Mouse (Mus musculus) urinary bladder, postnatal 4 days (tissue): ENCODE measurements around the gene Amacr.
"Not testable (repeated sequence)": the region's sequence is repeated elsewhere in the genome, so short reads cannot be mapped to it uniquely, and the experiment has no call there.

ENCODE experiments used
- DNase-seq, 2 experiments: peaks; one replicate each; pipeline ENCODE4 v3.0.0; 2021 to 2022; ENCODE audit warnings: low spot score in 2 of 2

Gene Amacr

GRCm38 (mm10) chr15:10986477-10986876 is 4.9 kb downstream of the Amacr start:
- DNase-seq = not testable (repeated sequence)

- DNase-seq = no peak
These were observed 8.9 kb downstream of the Amacr start for GRCm38 (mm10) chr15:10990411-10990810.

- no peak for DNase-seq
These were observed 10.0 kb downstream of the Amacr start for GRCm38 (mm10) chr15:10991566-10991965.

- DNase-seq = no peak
These were observed 18.3 kb downstream of the Amacr start for GRCm38 (mm10) chr15:10999832-11000231.

GRCm38 (mm10) chr15:11000421-11000820 is 18.9 kb downstream of the Amacr start, which contains the start of gene Slc45a2:
TSS of gene Slc45a2 (plus strand) at chr15:11000721.
- DNase-seq = no peak

- no peak for DNase-seq
These were observed 22.2 kb downstream of the Amacr start for GRCm38 (mm10) chr15:11003791-11004190.

GRCm38 (mm10) chr15:11004646-11005045 is 23.1 kb downstream of the Amacr start:
- DNase-seq = no peak

- DNase-seq = no peak
These were observed 27.2 kb downstream of the Amacr start for GRCm38 (mm10) chr15:11008756-11009155.

- no peak for DNase-seq
These were observed 29.5 kb downstream of the Amacr start for GRCm38 (mm10) chr15:11010976-11011548.

- DNase-seq = no peak
These were observed 33.4 kb downstream of the Amacr start for GRCm38 (mm10) chr15:11014931-11015330.

- DNase-seq = no peak
These were observed 45.4 kb downstream of the Amacr start for GRCm38 (mm10) chr15:11026801-11027561.

GRCm38 (mm10) chr15:11030188-11030587 is 48.6 kb downstream of the Amacr start:
- no peak for DNase-seq

GRCm38 (mm10) chr15:11035947-11036474 is 54.5 kb downstream of the Amacr start:
- no peak for DNase-seq

GRCm38 (mm10) chr15:11036535-11037375 is 55.2 kb downstream of the Amacr start:
- DNase-seq = no peak

GRCm38 (mm10) chr15:11037376-11037695 is 55.8 kb downstream of the Amacr start:
- no peak for DNase-seq

GRCm38 (mm10) chr15:11037711-11038110 is 56.2 kb downstream of the Amacr start, which contains the start of gene Rxfp3:
TSS of gene Rxfp3 (minus strand) at chr15:11037991.
- no peak for DNase-seq

GRCm38 (mm10) chr15:11038476-11038875 is 56.9 kb downstream of the Amacr start:
- no peak for DNase-seq

- no peak for DNase-seq
These were observed 58.5 kb downstream of the Amacr start for GRCm38 (mm10) chr15:11040067-11040466.

- DNase-seq = no peak
These were observed 59.7 kb downstream of the Amacr start for GRCm38 (mm10) chr15:11041229-11041628.

GRCm38 (mm10) chr15:11042828-11043227 is 61.3 kb downstream of the Amacr start:
- no peak for DNase-seq
